Mouse (Mus musculus) lung, postnatal 36 days (tissue): ENCODE data around the gene Nudt22.

Experiments used
- DNase-seq: peaks from one replicate; pipeline ENCODE4 v3.0.0; 2022; ENCODE audit warnings: mixed read lengths

Gene Nudt22

GRCm38 (mm10) chr19:6947742-6948141 is 48.2 kb downstream of the Nudt22 start:
- no peak for DNase-seq

- DNase-seq = no peak
These were observed 52.2 kb downstream of the Nudt22 start for GRCm38 (mm10) chr19:6943709-6944108.
